Mouse (Mus musculus) megakaryocyte, embryonic 14.5 days (primary cell): ENCODE data around the gene Ccdc105. TPM values are rescaled to one million over a fixed set of nuclear protein-coding genes. Genes with fewer than 3 reads are reported as not detected.

Source experiments
- H3K27me3 ChIP-seq: replicated peaks from 2 replicates; pipeline ENCODE3; 2012; ENCODE audit warnings: inconsistent platforms
- H3K36me3 ChIP-seq: replicated peaks from 2 replicates; pipeline ENCODE3; 2012; ENCODE audit warnings: low read length, inconsistent platforms, mixed read lengths
- H3K4me1 ChIP-seq: 2 replicates; pipeline ENCODE4 v1.6.1; 2012; ENCODE audit warnings: inconsistent platforms
- H3K4me3 ChIP-seq: replicated peaks from 2 replicates; pipeline ENCODE3; 2012; ENCODE audit warnings: moderate library complexity, mild to moderate bottlenecking, inconsistent platforms
- H3K9me3 ChIP-seq: 2 replicates; pipeline ENCODE4 v1.6.1; 2012; ENCODE audit warnings: inconsistent platforms
- FLI1 ChIP-seq: IDR thresholded peaks from 2 replicates; pipeline ENCODE4 v1.6.1; 2012; ENCODE audit warnings: low read length, inconsistent platforms, mixed read lengths
- GATA1 ChIP-seq: IDR thresholded peaks from 3 replicates; pipeline ENCODE4 v1.6.1; 2012; ENCODE audit warnings: mixed read lengths, low read length, inconsistent platforms, borderline replicate concordance
- polyA plus RNA-seq: library from polyadenylated mRNA; stranded (reverse); fragments of >175 nt; gene quantifications from 2 replicates; pipeline ENCODE4 v1.2.3, GENCODE M21; 2012; ENCODE audit warnings: low replicate concordance; ENCODE audit not compliant: insufficient read depth

The Ccdc105 gene
- polyA plus RNA-seq, 1 experiment, result not detected

- H3K4me3 ChIP-seq, result no peak overlapping the region
- no peaks in the 10 kb centered on the region for H3K36me3 ChIP-seq
- H3K27me3 ChIP-seq, result no peaks in the 10 kb centered on the region
- TF ChIP-seq FLI1, result no peak
- no peak for TF ChIP-seq GATA1
- H3K9me3 ChIP-seq, result no peaks in the 10 kb centered on the region
- H3K4me1 ChIP-seq, result no peaks in the 10 kb centered on the region
Measured at GRCm38 (mm10) chr10:78722036-78722435, 30.8 kb downstream of the Ccdc105 start.

GRCm38 (mm10) chr10:78718056-78718455 is 34.8 kb downstream of the Ccdc105 start, which contains the start of gene Casp14:
TSS of gene Casp14 (minus strand) at chr10:78718294.
- Histone ChIP-seq H3K4me1 (no peaks in the 10 kb centered on the region), H3K27me3 (no peaks in the 10 kb centered on the region), H3K36me3 (no peaks in the 10 kb centered on the region), H3K9me3 (no peaks in the 10 kb centered on the region), H3K4me3 (no peak within 1 kb of the TSS)
- TF ChIP-seq GATA1 (no peak), FLI1 (no peak)

- no peaks in the 10 kb centered on the region for H3K4me1 ChIP-seq
- no peaks in the 10 kb centered on the region for H3K36me3 ChIP-seq
- H3K4me3 ChIP-seq, result no peak overlapping the region
- H3K9me3 ChIP-seq, result no peaks in the 10 kb centered on the region
- H3K27me3 ChIP-seq, result no peaks in the 10 kb centered on the region
- no peak for TF ChIP-seq GATA1
- TF ChIP-seq FLI1, result no peak
Measured at GRCm38 (mm10) chr10:78716231-78716630, 36.6 kb downstream of the Ccdc105 start.

- no peak for TF ChIP-seq FLI1
- no peak for TF ChIP-seq GATA1
- H3K9me3 ChIP-seq, result no peaks in the 10 kb centered on the region
Measured at GRCm38 (mm10) chr10:78715156-78715555, 37.7 kb downstream of the Ccdc105 start.

GRCm38 (mm10) chr10:78714129-78714528 is 38.7 kb downstream of the Ccdc105 start:
- H3K36me3 ChIP-seq, result no peaks in the 10 kb centered on the region
- TF ChIP-seq GATA1 (no peak), FLI1 (no peak)
- H3K4me3 ChIP-seq, result no peak overlapping the region
- H3K4me1 ChIP-seq, result no peaks in the 10 kb centered on the region
- H3K27me3 ChIP-seq, result no peaks in the 10 kb centered on the region
- no peaks in the 10 kb centered on the region for H3K9me3 ChIP-seq

More at GRCm38 (mm10) chr10:78715156-78715555, 37.7 kb downstream of the Ccdc105 start:
- Histone ChIP-seq H3K27me3 (no peaks in the 10 kb centered on the region), H3K4me3 (no peak overlapping the region), H3K36me3 (no peaks in the 10 kb centered on the region), H3K4me1 (no peaks in the 10 kb centered on the region)

- H3K4me1 ChIP-seq, result no peaks in the 10 kb centered on the region
- no peak overlapping the region for H3K4me3 ChIP-seq
- TF ChIP-seq GATA1 (no peak), FLI1 (no peak)
- H3K27me3 ChIP-seq, result no peaks in the 10 kb centered on the region
- no peaks in the 10 kb centered on the region for H3K9me3 ChIP-seq
- no peaks in the 10 kb centered on the region for H3K36me3 ChIP-seq
Measured at GRCm38 (mm10) chr10:78710706-78711105, 42.2 kb downstream of the Ccdc105 start.

- no peaks in the 10 kb centered on the region for H3K9me3 ChIP-seq
- no peak for TF ChIP-seq FLI1
- TF ChIP-seq GATA1, result no peak
- H3K36me3 ChIP-seq, result no peaks in the 10 kb centered on the region
- no peaks in the 10 kb centered on the region for H3K4me1 ChIP-seq
- no peak overlapping the region for H3K4me3 ChIP-seq
- H3K27me3 ChIP-seq, result no peaks in the 10 kb centered on the region
Measured at GRCm38 (mm10) chr10:78700881-78701280, 52.0 kb downstream of the Ccdc105 start.

Other genes with a start within 250 kb of the Ccdc105 start
- gene Olfr1358, start 235.6 kb downstream of the Ccdc105 start, polyA plus RNA-seq, result not detected in 2 replicates
- gene Ilvbl, start 178.7 kb downstream of the Ccdc105 start, polyA plus RNA-seq, result 13.1 and 13.2 TPM in 2 replicates
- gene Syde1, start 161.1 kb downstream of the Ccdc105 start, polyA plus RNA-seq, result 2.0 and 2.8 TPM in 2 replicates
- gene Olfr1357, start 135.0 kb downstream of the Ccdc105 start, polyA plus RNA-seq, result 0.12 TPM in 1 of 2 replicates, not detected in the other
- gene Casp14, start 34.8 kb downstream of the Ccdc105 start, polyA plus RNA-seq, result not detected in 2 replicates
- not detected in 2 replicates for gene Slc1a6, start 27.4 kb upstream of the Ccdc105 start, polyA plus RNA-seq
- gene Olfr1356, start 99.1 kb upstream of the Ccdc105 start, polyA plus RNA-seq, result not detected in 2 replicates
- not detected in 2 replicates for gene Olfr1355, start 122.5 kb upstream of the Ccdc105 start, polyA plus RNA-seq
- not detected in 2 replicates for gene Olfr1354, start 160.1 kb upstream of the Ccdc105 start, polyA plus RNA-seq
- gene Olfr8, start 197.6 kb upstream of the Ccdc105 start, polyA plus RNA-seq, result not detected in 2 replicates
- not detected in 2 replicates for gene Olfr1353, start 210.2 kb upstream of the Ccdc105 start, polyA plus RNA-seq
- gene Olfr1352, start 228.0 kb upstream of the Ccdc105 start, polyA plus RNA-seq, result not detected in 2 replicates